Mouse (Mus musculus) neural tube, embryonic 10.5 days (tissue): Measurements from ENCODE around the gene Ddi2.

Source experiments
- DNase-seq: peaks from one replicate; pipeline ENCODE4 v3.0.0-alpha.2; 2017; ENCODE audit warnings: low spot score; ENCODE audit errors: extremely low spot score

Ddi2 gene

GRCm38 (mm10) chr4:141655908-141656608 lies 67.2 kb downstream of the Ddi2 start:
- DNase-seq: no peak

DNA sequence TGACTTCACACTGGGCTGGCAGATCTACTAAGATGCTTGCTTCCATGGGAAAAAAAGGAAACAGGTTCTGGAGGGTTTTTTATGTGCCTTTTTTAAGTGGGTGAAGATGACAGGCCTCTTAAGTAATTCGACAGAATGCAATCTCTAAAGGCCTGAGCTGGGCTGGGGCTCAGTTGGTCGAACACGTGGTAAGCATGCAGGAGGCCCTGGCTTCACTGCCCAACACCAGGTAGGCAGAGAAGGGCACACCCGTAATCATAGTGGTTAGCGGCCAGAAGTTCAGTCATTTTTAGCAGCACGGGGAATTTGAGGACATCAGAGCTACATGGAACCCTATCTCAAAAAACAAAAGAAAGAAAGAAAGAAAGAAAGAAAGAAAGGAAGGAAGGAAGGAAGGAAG lies 68.7 kb downstream of the Ddi2 start:
- no peak for DNase-seq

DNA sequence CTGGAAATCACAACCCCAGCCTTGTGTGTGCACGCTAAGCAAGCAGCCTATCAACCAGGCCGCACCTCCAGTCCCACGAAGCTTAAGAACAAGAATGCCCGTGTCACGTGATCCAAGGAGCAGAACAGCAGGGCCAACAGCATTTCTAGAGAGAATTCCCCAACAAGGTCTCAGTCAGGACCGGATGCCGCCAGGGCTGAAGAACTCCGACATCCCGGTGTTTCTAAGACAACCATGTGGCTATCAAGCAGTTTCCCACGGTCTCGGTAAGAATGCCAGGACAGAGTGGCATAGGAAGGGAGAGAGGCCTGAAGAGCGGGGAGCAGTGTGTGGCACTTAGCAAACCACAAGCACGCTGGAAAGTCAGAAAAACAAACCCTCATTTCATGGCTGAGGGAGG lies 69.4 kb downstream of the Ddi2 start:
- no peak for DNase-seq

DNA sequence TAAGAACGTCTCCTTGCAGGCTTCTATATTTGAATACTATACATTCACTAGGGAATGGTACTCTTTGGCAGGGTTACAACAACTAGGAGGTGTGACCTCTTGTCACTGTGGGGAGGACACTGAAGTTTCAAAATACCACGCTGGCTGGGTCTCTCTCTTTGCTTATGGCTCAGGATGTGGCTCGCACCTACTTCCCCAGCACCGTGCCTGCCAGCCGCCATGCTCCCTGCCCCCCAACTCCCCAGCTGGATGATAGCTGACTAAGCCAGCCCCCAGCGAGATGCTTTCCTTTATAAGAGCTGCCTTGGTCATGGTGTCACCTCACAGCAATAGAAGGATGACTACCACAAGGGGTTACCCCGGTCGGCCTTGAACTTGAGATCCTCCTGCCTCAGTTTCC lies 70.2 kb downstream of the Ddi2 start:
- no peak for DNase-seq

- DNase-seq: no peak
Observed at GRCm38 (mm10) chr4:141651944-141652343, 71.3 kb downstream of the Ddi2 start.

GRCm38 (mm10) chr4:141651286-141651685 lies 71.9 kb downstream of the Ddi2 start:
- DNase-seq: no peak

DNA sequence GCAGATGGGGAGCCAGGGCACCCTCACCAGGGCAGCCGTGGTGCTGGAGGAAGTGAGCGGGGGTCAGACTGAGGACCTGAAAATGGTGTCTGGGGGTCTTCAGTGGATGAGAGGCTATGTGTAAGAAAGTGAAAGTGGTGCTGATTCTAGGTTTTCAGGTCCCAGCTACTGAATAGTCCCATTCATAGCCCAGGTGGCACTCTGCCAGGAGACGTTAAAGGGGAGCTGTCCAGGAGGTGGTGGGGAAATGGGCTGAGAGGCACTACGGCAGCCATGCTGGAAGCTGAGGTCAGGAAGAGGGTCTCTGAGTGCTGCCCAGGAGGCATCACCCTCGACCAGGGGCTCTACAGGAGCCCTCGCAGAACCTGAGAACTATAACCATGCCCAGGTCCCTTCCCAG lies 74.0 kb downstream of the Ddi2 start:
- DNase-seq: no peak

DNA sequence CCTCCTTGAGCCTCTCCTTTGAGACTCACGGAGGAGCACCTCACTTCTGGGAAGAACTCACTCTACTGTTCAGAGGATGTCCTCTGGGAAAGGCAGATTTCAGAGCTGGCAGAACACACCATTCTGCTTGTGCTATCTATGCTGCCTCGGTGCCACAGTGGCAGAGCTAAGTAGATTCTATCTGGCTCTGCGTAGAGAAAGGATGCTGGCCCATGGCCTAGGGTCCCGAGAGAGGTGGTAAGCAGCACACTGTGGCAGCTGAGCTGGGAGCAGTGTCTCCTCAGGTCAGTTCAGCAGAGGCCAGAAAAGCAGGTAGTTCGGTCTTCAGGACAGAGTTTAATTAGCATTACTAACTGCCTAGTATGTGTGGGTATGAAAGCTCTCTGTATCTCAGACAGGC lies 75.0 kb downstream of the Ddi2 start:
- no peak for DNase-seq

- no peak for DNase-seq
Observed at GRCm38 (mm10) chr4:141647187-141647586, 76.0 kb downstream of the Ddi2 start.

DNA sequence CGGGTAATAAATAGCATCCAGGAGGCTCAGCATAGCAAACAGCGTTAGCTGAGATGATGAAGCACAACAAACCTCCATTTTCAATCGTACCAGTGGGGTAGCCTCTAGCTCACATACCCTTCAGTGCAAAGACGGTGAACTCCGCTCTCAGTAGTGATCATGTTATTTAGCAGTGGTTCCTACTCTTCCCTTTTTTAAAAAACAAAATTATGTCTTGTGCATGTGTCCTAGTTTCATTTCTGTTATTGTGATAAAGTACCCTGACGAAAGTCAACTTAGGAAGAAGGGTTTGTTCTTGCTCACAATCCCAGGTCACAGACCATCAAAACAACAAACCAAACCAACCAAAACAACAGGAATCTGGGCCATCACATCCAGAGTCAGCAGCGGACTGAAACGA lies 77.2 kb downstream of the Ddi2 start:
- DNase-seq: no peak

GRCm38 (mm10) chr4:141643118-141643855 lies 79.9 kb downstream of the Ddi2 start:
- no peak for DNase-seq

GRCm38 (mm10) chr4:141641961-141642811 lies 81.0 kb downstream of the Ddi2 start:
- no peak for DNase-seq

GRCm38 (mm10) chr4:141641353-141641771 lies 81.9 kb downstream of the Ddi2 start:
- no peak for DNase-seq

DNA sequence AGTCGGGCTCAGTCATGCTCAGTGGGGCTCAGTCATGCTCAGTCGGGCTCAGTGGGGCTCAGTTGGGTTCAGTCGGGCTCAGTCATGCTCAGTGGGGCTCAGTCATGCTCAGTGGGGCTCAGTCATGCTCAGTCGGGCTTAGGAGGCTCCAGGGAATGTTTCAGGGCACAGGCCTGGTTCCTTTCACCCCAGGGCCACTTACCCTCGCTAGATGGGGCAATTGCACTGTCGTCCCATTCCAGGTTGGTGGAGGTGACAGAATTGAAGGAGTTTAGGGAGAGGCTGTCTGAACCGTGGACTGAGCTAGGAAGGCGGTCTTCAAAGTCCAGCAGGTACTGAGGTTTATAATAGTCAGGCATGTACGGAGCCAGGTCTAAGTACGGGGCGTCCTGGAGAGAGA lies 83.7 kb downstream of the Ddi2 start:
- no peak for DNase-seq

DNA sequence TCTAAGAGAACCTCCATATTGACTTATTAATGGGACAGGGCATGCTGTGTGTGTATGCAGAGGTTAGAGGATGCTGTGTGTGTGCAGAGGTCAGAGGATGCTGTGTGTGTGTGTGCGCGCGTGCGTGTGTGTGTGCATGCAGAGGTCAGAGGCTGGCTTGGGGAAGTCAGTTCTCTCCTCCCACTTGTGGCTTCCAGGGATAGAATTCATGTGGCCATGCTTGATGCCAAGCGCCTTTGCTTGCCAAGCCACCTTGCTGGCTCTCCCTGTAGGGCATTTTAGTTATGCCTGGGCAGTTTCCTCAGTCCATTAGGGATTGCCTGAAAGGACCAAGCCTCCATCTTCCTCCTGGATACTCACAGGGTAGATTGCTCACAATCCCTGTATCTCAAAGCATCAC lies 86.5 kb downstream of the Ddi2 start:
- DNase-seq: no peak

GRCm38 (mm10) chr4:141635991-141636390 lies 87.2 kb downstream of the Ddi2 start:
- no peak for DNase-seq

GRCm38 (mm10) chr4:141632111-141632873 lies 90.9 kb downstream of the Ddi2 start:
- no peak for DNase-seq

- DNase-seq: no peak
Observed at GRCm38 (mm10) chr4:141631250-141631649, 92.0 kb downstream of the Ddi2 start.

GRCm38 (mm10) chr4:141630021-141630420 lies 93.2 kb downstream of the Ddi2 start:
- no peak for DNase-seq

DNA sequence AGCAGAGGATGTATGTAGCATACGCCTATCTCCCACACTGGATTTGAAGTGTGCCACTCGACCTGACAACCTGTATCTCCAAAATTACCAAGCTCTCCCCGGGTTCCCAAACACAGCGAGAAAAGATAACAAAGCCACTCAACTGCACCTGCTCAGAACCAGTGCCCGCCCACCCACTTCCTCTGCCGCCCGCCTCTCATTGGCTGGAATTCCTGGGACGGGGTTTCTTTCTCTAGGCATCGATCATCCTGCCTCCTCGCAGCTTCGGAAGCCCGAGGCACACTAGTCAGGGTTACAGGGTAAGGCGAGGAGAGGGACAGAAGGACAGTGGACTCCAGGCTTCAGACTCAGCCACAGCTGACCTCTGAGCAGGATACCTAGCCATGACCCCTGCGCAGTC lies 94.6 kb downstream of the Ddi2 start:
- no peak for DNase-seq
